Mouse (Mus musculus) ES-CJ7 (cell line): Measurements from ENCODE around the gene Dgcr6.

Experiments used
- DNase-seq: peaks from one replicate; pipeline ENCODE4 v3.0.0; 2011; ENCODE audit warnings: low read depth, low spot score

The Dgcr6 gene

GRCm38 (mm10) chr16:18052731-18053202, at the start of gene Dgcr6:
Gene Dgcr6, plus strand, starts transcription at chr16:18052860.
- peak; percentile 87 for DNase-seq

DNA sequence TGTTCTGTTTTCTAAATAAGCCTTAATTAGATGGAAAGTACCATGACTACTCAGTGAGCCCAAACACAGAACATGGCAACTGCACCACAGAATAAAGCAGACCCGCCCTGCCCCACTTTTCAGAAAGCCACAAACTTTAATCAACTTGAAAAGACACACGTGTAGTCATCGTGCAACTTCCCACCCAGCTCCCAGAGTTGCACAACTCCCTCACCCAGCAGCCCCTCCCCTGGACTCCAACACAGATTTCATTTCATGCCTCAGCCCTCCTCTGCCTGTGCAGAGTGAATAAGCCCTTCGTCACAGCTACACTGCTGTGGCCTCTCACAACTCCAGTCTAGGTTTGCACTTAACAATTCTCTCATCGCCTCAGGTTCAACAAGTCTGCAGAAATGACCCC, 48.1 kb upstream of the Dgcr6 start:
- DNase-seq, result no peak

DNA sequence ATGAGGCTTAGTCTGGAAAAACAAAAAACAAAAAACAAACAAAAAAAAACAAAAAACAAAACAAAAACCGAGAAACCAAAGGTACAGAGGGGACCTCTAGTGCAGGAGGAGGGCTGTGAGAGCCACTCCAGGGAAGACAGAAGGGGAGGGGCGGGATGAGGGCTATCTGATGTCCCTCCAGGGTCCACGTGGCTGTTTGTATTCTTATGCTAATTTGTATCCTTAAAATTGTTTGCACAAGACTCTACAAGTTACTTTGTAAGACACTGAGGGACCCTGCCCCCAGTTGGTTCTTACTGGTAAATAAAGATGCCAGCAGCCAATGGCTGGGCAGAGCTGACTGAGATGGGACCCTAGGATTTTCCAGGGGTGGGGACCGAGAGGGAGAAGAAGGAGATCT, 45.6 kb upstream of the Dgcr6 start:
- DNase-seq, result peak; percentile 82

- DNase-seq, result peak; percentile 79
Observed at GRCm38 (mm10) chr16:18011101-18011500, 41.6 kb upstream of the Dgcr6 start.

DNA sequence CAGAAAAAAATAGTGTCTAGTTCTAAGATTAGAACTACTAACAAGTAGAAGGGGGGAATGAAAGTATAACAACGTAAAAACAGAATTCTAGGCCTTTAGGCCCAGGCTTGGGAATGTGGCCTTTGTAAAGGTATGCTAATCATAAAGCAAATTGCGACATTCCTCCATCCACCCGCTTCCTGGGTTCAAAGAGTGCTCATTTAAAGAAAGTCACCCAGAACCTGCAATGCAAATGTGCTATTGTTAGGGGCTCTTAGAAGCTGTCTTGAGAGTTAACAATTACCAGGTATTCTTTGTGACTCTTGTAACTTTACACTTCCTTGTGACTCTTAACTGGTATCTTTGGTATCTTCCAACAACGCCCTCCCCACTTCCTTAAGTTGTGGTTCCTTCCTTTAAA, 36.2 kb upstream of the Dgcr6 start:
- DNase-seq, result peak; percentile 61

- DNase-seq, result no peak
Observed at GRCm38 (mm10) chr16:18022780-18023557, 29.7 kb upstream of the Dgcr6 start.

DNA sequence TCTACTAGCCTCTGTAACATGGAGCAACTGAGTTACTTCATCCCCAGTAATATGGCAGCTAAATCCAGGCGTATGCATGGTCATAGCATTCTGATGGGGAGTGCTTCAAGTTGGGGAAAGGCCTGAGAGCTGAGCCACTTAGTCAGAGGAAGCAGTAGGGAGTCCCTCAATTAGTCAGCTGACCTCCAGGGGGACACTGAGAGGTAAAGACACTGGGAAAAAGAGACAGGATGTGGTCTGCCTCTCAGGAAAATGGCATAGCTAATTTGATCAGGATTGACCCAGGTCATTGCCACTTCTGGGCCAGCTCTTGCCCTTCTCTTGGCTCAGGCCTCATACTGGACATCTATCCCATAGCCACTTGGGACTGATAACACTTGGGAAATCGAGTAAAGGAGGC, 25.3 kb upstream of the Dgcr6 start:
- no peak for DNase-seq

DNA sequence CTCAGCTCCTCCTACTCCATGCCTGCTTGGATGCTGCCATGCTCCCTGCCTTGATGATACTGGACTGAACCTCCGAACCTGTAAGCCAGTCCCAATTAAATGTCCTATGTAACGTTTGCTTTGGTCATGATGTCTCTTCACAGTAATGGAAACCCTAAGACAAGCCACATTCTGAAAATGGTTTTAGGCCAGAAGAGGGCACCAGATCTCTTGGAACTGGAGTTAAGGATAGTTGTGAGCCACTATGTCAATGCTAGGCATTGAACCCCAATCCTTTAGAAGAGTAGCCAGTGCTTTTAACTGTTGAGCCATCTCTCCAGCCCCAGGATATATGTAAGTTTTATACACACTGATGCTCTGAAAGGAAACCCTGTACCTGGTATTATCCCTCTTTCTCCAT, 20.9 kb upstream of the Dgcr6 start:
- DNase-seq, result peak; percentile 56

DNA sequence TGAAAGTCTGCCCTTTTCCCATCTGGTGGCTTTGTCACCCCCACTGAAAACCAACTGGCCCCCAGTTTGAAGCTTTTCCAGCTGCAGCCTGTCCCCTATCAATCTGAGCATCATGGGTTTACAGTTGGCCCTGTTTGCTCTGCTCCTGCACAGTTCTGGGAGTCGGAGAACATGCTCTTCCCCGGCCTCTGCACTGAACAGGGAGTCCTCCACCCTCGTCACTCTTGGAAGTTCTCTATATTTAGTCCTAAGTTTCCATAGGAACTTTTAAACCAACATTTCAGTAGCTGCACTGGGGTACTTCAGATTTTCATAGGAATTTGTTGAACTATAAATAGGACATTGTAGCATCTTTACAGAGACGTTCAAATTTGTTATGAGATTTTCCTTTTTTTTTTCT, 19.4 kb upstream of the Dgcr6 start:
- no peak for DNase-seq

GRCm38 (mm10) chr16:18034286-18034685, 18.4 kb upstream of the Dgcr6 start:
- no peak for DNase-seq

DNA sequence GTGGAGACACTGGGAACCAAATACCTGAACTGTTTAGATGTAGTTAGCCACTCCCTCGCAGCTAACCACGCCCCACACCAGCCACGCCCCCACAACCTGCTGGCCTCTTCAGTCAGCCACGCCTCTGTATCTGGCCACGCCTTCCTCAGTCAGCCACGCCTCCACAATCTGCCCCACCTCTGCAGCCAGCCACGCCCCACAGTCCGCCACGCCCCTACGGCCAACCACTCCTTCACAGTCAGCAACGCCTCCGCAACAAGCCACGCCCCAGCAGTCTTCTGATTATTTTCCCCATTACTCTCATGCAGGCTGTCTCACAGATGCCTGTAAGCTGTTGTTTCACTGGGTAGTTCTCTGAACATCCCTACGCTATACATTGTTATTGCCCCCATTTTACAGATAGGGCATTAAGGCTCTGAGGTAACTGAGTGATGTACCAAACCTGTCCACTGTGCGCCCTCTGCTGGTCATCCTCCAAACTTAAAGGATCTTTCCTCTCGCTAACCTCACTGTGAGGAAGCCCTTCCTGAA, 16.2 kb upstream of the Dgcr6 start:
- peak; percentile 97 for DNase-seq

GRCm38 (mm10) chr16:18037025-18037424, 15.6 kb upstream of the Dgcr6 start:
- no peak for DNase-seq

GRCm38 (mm10) chr16:18044991-18045390, 7.7 kb upstream of the Dgcr6 start:
- no peak for DNase-seq

DNA sequence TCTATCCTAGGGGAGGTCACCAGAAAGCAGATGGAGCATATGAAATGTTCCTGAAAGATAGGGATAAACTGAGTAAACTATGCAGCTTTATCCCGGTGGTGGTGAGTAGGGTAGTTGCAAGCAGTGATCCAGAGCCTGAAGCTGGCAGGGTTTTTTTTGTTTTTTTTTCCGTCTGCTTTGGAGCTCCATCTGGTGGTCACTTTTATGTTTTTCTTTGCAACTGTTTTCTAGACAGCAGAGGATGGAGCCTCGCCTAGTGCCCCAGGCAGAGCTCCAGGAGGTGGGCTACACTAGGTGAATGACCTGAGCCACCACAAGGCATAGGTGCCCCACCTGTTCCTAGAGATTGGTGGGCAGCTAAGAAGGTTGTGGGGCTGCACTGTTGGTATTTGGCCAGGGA, 5.0 kb upstream of the Dgcr6 start:
- DNase-seq, result peak; percentile 72

GRCm38 (mm10) chr16:18048071-18048470, 4.6 kb upstream of the Dgcr6 start:
- no peak for DNase-seq

- DNase-seq, result no peak
Observed at GRCm38 (mm10) chr16:18052322-18052721, 338 bp upstream of the Dgcr6 start.

DNA sequence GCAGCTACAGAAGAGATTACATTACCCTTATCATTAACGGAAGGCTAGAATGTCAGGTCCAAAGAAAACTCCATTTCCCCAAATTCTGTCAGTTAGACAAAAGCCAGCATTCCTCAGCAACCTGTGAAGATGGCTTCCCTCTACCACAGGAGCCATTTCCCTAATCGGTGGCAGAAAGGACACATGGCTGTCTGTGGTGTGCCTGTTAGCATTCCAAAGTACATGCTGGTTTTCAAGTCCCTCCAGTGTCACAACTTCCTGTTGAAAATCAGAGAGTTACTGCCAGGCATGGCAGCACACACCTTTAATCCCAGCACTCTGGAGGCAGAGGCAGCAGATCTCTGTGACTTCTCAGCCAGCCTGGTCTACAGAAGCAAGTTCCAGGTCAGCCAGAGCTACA, 3.6 kb downstream of the Dgcr6 start:
- no peak for DNase-seq

GRCm38 (mm10) chr16:18058331-18058731, 5.7 kb downstream of the Dgcr6 start:
- no peak for DNase-seq

DNA sequence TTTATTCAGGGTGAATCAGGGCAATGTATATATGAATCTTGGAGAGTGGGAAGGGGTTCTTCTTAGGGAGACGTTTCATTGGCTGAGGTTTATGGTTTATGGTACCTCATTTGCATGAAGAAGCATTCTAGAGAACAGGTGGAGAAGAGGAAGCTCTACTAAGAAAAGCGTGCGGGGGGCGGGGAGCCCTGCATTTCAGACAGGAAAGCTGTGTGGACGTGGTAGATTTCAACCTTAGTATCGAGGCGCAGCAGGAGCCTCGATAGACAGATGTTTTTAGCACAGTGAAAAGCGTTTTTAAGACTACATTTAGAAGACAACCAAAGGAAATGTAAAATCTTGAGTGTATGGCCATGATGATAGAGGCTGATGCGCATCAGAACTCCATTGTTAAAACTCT, 6.6 kb downstream of the Dgcr6 start:
- no peak for DNase-seq

GRCm38 (mm10) chr16:18061201-18061600, 8.5 kb downstream of the Dgcr6 start:
- no peak for DNase-seq

DNA sequence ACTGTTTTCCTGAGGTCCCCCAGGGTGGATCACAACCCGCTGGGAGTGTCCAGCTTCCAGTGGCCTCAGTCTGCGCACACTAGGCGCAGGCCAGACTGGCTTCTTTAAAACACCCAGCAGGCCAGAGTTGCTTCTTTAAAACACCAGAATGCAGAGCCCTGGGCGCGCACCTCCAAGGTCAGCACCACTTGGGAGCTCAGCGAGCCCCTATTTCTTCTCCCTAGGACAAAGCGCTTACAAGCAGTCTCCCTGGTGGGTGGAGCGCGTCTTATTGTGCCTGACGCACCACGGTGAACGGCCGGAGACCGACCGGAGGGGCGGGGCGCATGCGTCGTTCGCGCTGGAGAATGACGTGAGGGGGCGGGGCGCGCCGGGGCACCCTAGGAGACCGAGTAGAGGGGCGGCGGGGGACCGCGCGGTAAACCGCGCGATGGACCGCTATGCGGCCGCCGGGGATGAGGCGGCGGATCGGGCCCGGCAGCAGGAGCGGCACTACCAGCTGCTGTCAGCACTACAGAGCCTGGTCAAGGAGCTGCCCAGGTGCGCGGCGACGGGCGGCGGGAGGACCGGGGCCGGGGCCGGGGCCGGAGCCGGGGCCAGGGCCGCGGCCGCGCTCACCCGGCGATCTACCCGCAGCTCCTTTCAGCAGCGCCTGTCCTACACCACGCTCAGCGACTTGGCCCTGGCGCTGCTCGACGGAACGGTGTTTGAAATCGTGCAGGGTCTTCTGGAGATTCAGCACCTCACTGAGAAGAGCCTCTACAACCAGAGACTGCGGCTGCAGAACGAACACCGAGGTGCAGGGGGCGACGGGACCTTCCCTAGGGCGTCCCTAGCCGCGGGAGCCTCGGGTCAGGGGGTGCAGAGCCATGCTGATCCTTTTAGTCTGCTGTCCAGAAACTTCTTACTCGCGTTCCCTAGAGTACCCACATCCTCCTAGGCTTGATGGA, 13.7 kb downstream of the Dgcr6 start:
- peak; percentile 92 for DNase-seq

GRCm38 (mm10) chr16:18068653-18069376, 16.2 kb downstream of the Dgcr6 start:
- DNase-seq, result no peak
